Mouse (Mus musculus) erythroblast, embryonic 14.5 days (primary cell): ENCODE measurements around the gene Cltc.

Experiments used
- GATA1 ChIP-seq: IDR thresholded peaks from 2 replicates; pipeline ENCODE4 v1.6.1; 2012; ENCODE audit warnings: low read length, inconsistent platforms, mixed read lengths
- TAL1 ChIP-seq: IDR thresholded peaks from 3 replicates; pipeline ENCODE4 v1.6.1; 2012; ENCODE audit warnings: low read length, inconsistent platforms, mixed read lengths

DNA sequence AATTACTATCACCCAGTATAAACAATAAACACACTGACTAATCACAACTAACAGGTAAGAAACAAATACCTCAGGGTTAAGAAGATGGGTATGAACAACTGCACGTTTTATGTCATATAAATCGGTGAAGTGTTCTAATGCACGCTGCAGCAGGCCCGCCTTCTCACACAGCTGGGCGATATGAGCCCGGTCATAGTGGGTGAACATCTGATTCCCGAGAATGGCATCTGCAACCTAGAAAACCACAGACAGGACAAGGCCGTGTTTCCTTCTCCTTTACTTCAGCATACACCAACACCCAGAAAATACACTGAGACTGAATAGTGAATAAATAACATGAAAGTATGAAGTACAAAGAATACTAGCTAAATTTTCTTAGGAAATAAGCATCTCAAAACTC lies 38.0 kb downstream of the Cltc start:
- TF ChIP-seq TAL1 (no peak), GATA1 (no peak)
